Mouse (Mus musculus) thymus, adult 2 months (tissue): ENCODE results near the gene Atp5b.

ENCODE experiments used
- CTCF ChIP-seq: fragments of 200-500 bp; IDR thresholded peaks from 2 replicates; pipeline ENCODE4 v1.5.1; 2012; ENCODE audit warnings: mild to moderate bottlenecking, control low read depth, low read length, moderate library complexity, borderline replicate concordance; ENCODE audit not compliant: control insufficient read depth, poor library complexity, insufficient read depth; ENCODE audit errors: extremely low read depth
- POLR2A ChIP-seq: fragments of 200-500 bp; IDR thresholded peaks from 2 replicates; pipeline ENCODE4 v1.6.1; 2012; ENCODE audit warnings: mild to moderate bottlenecking, low read length, control low read depth, moderate library complexity; ENCODE audit not compliant: control insufficient read depth, poor library complexity, insufficient read depth; ENCODE audit errors: extremely low read depth

DNA sequence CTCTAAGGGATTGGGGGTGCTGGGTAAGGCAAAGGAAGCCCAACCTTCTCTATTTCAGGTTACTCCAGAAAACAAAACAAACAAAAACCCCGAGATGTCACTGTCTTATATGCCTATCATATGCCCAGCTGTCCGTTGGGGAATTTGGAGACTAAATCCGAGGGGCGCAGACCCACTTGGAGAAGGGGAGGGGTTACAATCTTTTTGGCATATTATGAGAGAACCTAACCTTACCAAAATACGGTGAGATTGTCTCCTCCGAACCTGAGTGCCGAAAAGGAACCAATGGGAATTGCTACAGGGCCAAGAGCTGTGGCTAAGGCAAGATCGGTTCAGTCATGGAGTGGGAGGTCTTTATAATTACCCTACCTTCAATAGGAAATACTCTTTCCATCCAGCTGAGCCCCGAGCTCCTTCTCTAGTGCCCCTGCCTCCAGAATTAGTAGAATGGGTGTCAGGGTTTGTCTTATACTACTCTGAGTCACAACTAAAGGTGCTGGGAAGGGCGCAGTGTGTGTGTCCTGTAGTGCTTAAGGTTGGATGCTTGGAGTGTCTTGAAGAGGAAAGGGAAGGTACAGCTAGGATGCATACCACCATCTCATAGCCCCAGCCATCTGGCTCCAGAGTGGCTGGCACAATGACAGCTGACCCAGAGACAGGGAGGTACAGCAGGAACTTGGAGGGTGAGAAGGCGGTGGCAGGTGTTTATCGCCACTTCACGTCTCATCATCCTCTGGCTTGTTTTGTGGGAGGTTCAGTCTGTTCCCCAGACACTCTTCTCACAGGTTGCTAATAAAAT lies 10.6 kb downstream of the Atp5b start:
- no peak for TF ChIP-seq CTCF
- TF ChIP-seq POLR2A = no peak
